Mouse (Mus musculus): ENCODE data around the gene Rbms3.

Rbms3 gene

DNA sequence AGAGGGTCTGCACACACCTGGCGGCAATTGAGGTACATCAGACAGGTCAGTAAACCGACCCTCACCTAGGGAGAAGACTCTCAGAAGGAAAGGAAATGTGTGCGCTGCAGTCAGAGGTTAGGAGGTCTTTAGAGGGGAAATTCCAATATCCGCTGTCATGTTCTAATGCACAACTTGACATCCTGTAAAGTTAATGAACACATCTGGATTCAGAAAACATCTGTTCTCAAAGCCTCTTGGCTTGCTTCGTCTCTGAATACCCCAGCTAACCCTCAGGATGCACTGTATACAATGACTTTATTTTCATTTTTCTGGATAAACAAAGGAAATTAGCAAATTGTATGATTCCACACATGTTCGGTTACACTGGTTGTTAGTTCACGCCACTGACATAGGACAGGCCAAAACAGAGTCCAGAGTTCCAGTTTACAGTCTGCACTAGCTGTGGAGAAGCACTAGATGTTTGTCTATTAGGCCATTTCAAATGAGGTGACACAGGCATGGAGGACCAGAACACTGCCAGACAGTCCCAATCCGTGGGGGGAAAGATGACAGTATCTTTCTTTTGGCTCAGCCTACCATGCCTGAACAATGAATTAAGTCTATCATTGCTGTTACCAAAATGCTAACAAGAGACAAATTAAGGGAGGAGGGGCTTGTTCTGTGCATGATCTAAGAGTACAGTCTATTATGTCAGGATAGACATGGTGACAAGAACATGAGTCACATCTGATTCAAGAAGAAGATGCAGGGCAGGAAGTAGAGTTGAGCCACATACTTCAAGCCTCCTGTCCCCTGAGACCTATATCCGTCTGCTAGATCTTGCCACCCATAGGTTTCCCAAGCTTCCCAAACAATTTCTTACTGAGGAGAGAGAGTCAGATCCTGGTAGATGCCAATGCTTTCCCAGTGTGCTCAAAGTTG, 538.2 kb downstream of the Rbms3 start:
- no peak for DNase-seq

DNA sequence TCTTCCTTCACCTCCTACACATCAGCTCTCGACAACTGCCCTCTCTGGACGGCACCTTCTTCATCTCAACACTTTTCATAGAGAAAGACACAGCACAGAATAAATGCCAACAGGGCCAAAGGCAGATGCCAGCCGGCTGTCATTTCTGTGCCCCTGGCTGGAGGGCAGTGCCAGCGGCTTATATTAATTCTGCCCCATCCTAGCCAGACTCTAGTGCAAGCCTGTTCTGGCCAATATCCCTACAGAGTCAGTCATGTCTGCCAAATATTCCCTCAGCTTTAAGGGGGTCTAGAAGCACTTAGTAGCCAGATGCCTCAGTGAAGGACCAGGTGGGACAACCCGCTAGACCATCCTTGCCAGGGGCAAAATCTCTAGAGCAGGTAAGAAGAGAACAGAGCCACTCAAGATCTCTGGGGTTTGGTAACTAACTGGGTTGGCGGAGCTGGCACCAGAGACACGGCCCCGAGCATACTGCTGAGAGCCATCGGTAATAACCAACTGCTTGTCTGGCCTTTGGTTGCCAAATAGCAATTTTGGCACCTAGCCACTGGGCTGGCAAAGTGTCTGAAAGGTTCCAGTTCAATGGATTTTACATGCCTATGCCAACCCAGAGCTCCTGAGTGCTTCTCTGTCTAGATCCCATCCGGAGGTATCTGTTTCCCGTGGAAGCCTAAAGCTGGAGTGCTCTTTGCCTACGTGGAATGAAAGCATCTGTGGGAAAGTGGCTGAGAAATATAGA, 540.1 kb downstream of the Rbms3 start:
- peak; percentile 90 for DNase-seq

GRCm38 (mm10) chr9:117088309-117088708, 541.4 kb downstream of the Rbms3 start:
- no peak for DNase-seq

GRCm38 (mm10) chr9:117085706-117086105, 544.0 kb downstream of the Rbms3 start:
- DNase-seq = no peak

DNA sequence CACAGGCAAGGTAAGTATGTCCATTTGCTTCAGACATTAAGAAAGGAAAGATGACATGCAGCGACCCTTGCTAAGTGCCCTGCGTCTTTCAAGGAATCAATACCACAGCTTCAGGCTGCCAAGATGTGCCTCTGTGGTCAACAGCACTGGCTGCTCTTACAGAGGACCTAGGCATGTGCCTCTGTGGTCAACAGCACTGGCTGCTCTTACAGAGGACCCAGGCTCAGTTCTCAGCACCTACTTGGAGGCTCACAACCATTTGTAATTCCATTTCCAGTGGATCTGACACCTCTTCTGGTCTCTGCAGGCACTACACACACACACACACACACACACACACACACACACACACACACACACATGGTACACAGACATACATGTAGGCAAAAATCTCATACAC, 545.2 kb downstream of the Rbms3 start:
- no peak for DNase-seq

DNA sequence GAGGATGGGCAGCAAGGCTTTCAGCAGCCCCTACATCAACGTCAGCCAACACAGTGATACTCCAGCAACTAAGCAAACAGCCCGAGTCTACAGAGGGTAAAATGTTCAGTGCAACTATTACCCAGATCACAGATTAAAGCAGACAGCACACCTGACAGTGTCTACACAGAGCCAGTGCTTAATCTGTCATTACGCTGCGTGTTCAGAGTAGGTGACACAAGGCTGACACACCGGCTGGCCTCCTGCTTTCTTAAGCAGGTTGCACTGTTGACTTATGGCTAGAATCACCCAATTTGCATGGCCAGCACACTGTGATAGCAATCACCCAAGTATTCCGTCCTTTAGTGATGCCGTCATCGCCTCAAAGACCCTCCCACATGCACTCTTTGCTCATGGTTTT, 550.2 kb downstream of the Rbms3 start:
- no peak for DNase-seq

DNA sequence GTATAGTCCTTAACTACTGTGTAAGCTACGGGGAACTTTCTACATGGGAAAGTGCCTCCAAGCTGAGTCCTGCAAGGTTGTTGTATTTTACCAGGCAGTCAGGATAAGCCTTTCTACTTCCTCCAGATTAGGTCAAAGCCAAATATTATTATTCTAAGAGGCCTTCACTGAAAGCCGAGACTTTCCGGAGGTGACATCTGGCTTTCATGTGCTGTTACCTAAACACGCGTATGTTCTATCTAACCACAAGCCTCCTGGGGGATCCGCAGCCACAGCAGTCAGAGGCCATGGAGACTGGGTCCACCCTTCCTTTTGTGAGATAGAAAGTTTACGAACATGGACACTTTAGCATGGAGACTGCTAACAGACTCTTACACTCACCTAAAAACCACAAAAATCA, 552.2 kb downstream of the Rbms3 start:
- no peak for DNase-seq

GRCm38 (mm10) chr9:117076785-117077184, 552.9 kb downstream of the Rbms3 start:
- DNase-seq = no peak

DNA sequence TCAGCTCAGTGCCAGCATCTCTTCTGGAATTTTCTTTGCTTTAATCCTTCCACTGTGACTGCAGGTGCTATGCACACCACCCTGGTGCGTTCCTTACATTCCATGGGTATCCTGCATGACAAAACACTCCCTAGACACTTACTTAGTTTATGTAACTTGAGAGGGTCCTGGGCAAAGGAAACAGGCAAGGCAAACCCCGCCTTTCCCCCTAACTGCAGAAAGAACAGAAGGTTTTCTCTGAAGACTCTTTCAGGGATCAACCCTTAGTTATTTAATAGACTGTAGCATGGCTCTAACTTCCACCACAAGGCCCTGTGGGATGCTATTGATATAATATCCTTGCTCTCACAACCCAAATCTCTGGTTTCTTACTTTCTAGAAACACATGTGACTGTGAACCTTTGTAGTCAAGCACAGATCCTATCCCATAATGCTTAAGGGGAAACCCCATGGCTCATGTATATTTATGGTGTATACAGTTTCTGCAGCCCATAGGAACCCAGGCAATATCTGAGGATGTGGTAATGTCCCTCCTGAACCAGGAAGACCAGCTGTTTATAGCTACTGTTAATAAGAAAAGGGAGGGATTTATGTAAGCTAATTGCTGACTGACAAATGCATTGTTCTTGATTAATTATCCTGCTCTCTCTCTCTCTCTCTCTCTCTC, 557.1 kb downstream of the Rbms3 start:
- DNase-seq = no peak

GRCm38 (mm10) chr9:117070616-117071015, 559.1 kb downstream of the Rbms3 start:
- no peak for DNase-seq

DNA sequence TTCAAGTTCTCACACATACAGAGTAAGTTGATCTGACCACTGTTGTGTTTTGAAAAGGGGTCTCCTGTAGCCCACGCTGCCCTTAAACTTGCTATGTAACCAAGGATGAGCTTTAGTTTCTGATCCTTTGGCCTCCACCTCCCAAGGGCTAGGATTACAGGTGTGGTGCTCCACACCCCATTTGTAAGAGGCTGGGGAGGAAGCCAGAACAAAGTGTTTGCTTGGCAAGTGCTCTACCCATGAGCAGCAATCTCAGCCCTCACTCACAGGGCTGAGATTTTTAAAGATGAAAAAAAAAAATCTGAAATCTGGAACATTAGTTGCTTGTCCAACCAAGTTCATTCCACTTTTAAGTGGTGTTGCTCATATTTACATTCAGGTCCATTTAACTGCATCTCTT, 560.5 kb downstream of the Rbms3 start:
- DNase-seq = no peak

GRCm38 (mm10) chr9:117067703-117068419, 561.9 kb downstream of the Rbms3 start:
- no peak for DNase-seq

DNA sequence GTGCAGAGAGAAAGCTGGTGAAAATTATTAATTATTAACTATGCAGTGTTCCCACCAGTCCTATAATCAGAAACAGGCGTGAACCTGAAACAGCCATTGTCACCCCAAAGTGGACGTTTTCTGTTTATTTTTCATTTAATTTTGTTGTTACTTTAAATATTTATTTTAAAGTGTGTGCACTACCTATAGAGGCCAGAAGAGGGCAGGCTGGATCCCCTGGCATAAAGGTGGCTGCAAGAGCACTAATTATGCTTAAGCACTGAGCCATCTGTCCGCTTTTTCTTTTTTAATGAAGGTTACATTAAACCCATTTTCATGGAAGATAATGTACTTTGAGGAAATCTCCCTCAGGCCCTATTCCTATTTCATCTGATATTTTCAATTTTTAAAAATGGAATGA, 563.2 kb downstream of the Rbms3 start:
- no peak for DNase-seq

GRCm38 (mm10) chr9:117065601-117066000, 564.1 kb downstream of the Rbms3 start:
- DNase-seq = no peak

DNA sequence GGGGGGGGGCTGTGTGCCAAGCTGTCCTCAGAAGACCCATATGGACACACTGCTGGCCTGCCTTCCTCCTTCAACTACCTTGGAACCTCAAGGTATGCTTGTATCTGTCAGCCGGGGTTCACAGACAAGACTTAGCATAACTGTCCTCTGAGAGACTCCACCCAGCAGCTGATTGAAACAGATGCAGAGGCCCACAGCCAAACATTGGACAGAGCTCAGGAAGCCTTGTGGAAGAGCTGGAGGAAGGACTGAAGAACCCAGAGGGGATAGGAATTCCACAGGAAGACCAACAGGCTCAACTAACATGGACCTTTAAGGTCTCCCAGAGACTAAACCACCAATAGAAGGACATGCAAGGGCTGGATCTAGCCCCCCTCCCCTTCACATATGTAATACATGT, 570.1 kb downstream of the Rbms3 start:
- DNase-seq = no peak

DNA sequence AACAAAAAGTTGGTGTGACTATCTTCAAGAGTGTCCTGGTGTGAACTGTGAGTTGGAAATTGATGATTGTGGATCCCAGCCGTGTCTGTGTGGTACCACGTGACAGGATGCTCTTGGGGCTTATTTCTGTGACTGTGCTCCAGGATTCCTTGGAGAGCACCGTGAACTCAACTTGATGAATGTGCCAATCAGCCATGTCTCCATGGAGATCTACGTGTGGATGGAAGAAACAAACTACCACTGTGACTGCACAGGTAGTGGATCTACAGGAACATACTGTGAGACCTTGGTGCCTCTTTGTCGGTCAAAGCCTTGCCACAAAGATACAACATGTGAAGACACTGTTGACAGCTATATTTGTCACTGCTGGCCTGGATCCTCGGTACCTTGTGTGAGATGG, 570.6 kb downstream of the Rbms3 start:
- DNase-seq = no peak

GRCm38 (mm10) chr9:117051935-117052334, 577.8 kb downstream of the Rbms3 start:
- no peak for DNase-seq

DNA sequence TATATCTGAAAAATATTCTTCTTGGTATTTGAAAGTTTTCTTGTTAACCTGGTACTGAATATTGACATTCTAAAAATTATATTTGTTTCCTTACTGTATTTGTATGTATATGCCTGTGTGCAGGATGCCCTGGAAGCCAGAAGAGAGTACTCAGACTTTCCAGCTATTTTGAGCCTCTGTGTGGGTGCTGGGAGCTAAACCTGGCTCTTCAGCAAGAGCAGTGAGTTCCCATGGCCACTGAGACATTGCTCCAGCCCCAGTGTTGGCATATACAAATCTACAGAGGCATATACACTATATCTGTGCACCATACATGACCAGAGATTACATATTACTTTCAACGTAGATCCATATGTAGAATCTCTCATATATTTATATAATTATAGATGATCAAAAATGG, 581.1 kb downstream of the Rbms3 start:
- no peak for DNase-seq

DNA sequence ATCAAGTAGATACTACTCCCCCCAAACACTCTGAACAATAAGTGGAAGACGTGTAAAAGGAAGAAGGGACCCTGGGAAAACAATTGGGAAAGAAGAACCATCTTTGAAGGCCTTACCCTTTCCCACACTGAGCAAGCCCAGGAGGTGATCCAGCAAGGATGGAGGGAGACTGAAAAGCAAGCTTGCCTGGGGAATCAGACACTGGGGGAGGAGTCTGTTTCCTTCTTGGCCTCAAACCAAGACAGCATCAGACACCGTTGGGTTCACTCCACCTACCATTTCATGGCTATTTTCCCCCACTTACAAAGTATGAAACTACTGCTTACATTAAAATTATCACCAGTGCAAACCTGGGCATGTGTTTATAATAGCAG, 587.7 kb downstream of the Rbms3 start:
- no peak for DNase-seq

GRCm38 (mm10) chr9:117041291-117041992, 588.3 kb downstream of the Rbms3 start:
- DNase-seq = no peak

GRCm38 (mm10) chr9:117039941-117040453, 589.7 kb downstream of the Rbms3 start:
- no peak for DNase-seq

GRCm38 (mm10) chr9:117032690-117033089, 597.0 kb downstream of the Rbms3 start:
- DNase-seq = no peak

Measured in cerebellum, adult 11-12 months (tissue).